Mouse (Mus musculus) heart, embryonic 16.5 days (tissue): Measurements from ENCODE around the gene Lhfpl3. TPM values are rescaled to one million over a fixed set of nuclear protein-coding genes. Genes with fewer than 3 reads are reported as not detected.

Experiments
- ATAC-seq: fragments of 200-750 bp; cut with Nextera tagmentation; replicated peaks from 2 replicates; pipeline ENCODE4 v1.8.0; 2017; ENCODE audit warnings: moderate number of reproducible peaks; ENCODE audit not compliant: insufficient read depth, low FRiP score; ENCODE audit errors: extremely low read depth
- H3K27ac ChIP-seq: fragments of 300-500 bp; sonication (generic); 2 replicates; pipeline ENCODE4 v1.5.1; 2014; ENCODE audit warnings: mild to moderate bottlenecking, low read length, control low read depth, moderate library complexity
- H3K27me3 ChIP-seq: fragments of 300-500 bp; sonication (generic); 2 replicates; pipeline ENCODE4 v1.6.1; 2014; ENCODE audit warnings: low read length, mixed read lengths; ENCODE audit not compliant: control insufficient read depth, insufficient read depth
- H3K36me3 ChIP-seq: fragments of 300-500 bp; sonication (generic); 2 replicates; pipeline ENCODE4 v1.6.1; 2014; ENCODE audit not compliant: control insufficient read depth, insufficient read depth
- H3K4me1 ChIP-seq: fragments of 300-500 bp; sonication (generic); 2 replicates; pipeline ENCODE4 v1.6.1; 2014; ENCODE audit warnings: low read length, mixed read lengths; ENCODE audit not compliant: control insufficient read depth, insufficient read depth
- H3K4me2 ChIP-seq: fragments of 300-500 bp; sonication (generic); 2 replicates; pipeline ENCODE4 v1.6.1; 2014; ENCODE audit warnings: low read depth, mild to moderate bottlenecking, control low read depth, low read length
- H3K4me3 ChIP-seq: fragments of 300-500 bp; sonication (generic); 2 replicates; pipeline ENCODE4 v1.5.1; 2014; ENCODE audit warnings: mild to moderate bottlenecking, control low read depth, low read length
- H3K9ac ChIP-seq: fragments of 300-500 bp; sonication (generic); 2 replicates; pipeline ENCODE4 v1.6.1; 2014; ENCODE audit warnings: low read length, control low read depth
- H3K9me3 ChIP-seq: fragments of 300-500 bp; sonication (generic); replicated peaks from 2 replicates; pipeline ENCODE4 v1.6.1; 2016; ENCODE audit warnings: low read length; ENCODE audit not compliant: control insufficient read depth
- WGBS: fragments of 180-500 bp; shearing (Covaris S2); extraction: QIAGEN DNeasy Blood & Tissue Kit; methylation state at CpG from one replicate; pipeline ENCODE4 v1.1.7; 2014; 5-methylcytosine and 5-hydroxymethylcytosine counted together
- microRNA-seq: library from miRNA; unstranded; fragments of <30 nt; microRNA quantifications from one replicate; pipeline ENCODE4, GENCODE M21; 2017
- polyA plus RNA-seq: library from polyadenylated mRNA; unstranded; fragments of >200 nt; fragmentation: Nextera tagmentation; extraction: Ambion mirVana; gene quantifications from 2 replicates; pipeline ENCODE4 v1.2.1, GENCODE M21; 2015

The Lhfpl3 gene
- polyA plus RNA-seq, 1 experiment from 2014 or later = not detected

DNA sequence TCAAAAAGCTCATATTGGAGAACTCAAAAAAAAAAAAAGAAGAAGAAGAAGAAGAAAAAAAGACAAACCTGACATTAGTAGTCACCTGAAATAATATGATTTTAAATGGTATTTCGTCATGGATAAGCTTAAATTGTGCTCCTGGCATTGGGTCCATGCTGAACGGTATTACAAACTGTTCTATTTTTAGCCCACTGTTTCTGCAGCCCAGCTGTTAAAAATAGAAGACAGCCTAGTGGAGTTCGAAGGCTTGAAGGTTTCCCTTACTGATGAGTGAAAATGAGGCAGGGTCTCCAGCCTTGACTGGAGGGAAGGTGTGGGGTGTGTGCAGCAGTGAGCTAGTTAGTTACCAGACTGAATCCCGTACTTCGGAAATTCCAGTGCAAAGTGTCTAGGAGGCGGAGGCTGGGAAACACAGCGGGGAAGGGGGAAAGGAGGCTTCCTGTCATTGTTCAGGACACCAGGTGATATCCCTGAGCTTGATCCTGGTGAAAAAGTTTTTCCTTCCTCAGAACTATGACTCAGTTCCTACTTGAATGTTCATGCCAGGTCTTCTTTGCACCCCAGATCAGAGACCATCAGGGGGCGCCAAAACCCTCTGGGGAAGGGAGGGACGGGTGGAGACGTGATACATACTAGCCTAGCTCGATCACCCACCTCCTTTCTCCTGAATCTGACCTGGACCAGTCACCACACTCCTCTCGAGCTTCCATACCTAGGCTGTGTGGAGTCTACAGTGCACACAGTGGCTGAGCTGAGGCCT, 505.8 kb downstream of the Lhfpl3 start:
- 8% methylated on average over 12 of the region's 12 CpGs for WGBS
- Histone ChIP-seq H3K4me2 (peak overlapping the region; percentile 61), H3K9ac (peak overlapping the region; percentile 69), H3K36me3 (no peaks in the 10 kb centered on the region), H3K27ac (peak overlapping the region; percentile 92), H3K9me3 (no peaks in the 10 kb centered on the region), H3K27me3 (no peaks in the 10 kb centered on the region), H3K4me3 (peak overlapping the region; percentile 37), H3K4me1 (peaks cover 20% of the 10 kb centered on the region)
- ATAC-seq = peak; percentile 75

DNA sequence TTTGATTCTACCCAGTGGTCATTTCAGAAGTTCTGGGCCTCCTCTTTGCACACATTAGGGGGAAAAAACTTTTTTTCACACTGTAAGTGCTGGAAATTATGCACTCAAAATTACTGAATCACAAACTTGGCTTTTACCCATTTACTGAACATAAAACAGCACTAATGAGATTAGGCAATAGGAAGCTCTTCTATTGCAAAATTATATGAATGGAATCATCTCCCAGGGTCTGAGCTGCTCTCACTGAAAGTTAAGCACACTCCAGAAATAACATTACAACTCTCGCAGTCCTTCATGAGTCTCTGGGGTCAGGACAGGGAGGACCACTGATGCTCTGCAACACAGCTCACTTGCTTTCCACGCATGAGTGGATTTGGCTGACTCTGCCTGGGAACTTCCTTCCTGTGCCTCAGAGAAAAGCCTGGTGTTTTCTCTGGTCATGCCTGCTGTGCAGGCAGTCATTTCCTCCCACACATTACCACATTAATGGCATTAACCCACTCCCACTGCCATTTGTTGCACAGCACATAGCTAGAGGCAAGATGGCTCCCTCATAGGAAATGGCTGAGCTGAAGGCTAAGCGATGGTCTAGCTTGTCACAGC, 510.1 kb downstream of the Lhfpl3 start:
- 67% methylated on average over 3 of the region's 3 CpGs for WGBS
- Histone ChIP-seq H3K4me2 (no peak overlapping the region), H3K4me3 (no peak overlapping the region), H3K4me1 (peaks cover 8% of the 10 kb centered on the region), H3K27ac (no peak overlapping the region), H3K36me3 (no peaks in the 10 kb centered on the region), H3K9ac (no peak overlapping the region), H3K9me3 (no peaks in the 10 kb centered on the region), H3K27me3 (no peaks in the 10 kb centered on the region)
- no peak for ATAC-seq

DNA sequence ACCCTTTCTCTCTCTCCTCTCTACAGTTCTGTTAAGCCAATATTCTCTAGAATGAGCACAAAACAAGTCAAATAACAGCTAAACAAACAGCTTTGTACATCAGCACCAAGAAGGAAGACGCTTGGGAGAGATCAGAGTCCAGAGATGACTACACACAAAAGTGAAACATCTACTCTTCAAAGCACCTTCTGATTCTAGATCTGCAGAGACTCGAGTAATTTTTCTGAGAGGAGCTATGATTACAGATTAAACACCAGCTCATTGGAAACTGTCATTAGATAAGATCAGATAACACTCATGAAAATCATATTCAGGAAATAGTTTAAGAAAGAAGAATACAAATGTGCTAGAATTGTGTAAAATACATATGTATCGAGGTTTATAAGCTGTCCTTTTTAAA, 527.5 kb downstream of the Lhfpl3 start:
- Histone ChIP-seq H3K4me3 (no peak overlapping the region), H3K9me3 (peaks cover 4% of the 10 kb centered on the region), H3K27me3 (no peaks in the 10 kb centered on the region), H3K36me3 (no peaks in the 10 kb centered on the region), H3K9ac (no peak overlapping the region), H3K4me1 (0 out of 2 replicates have a peak, but pooled peaks cover 2% of the 10 kb centered on the region), H3K4me2 (no peak overlapping the region), H3K27ac (no peak overlapping the region)
- 72% methylated on average over 3 of the region's 3 CpGs for WGBS
- no peak for ATAC-seq

DNA sequence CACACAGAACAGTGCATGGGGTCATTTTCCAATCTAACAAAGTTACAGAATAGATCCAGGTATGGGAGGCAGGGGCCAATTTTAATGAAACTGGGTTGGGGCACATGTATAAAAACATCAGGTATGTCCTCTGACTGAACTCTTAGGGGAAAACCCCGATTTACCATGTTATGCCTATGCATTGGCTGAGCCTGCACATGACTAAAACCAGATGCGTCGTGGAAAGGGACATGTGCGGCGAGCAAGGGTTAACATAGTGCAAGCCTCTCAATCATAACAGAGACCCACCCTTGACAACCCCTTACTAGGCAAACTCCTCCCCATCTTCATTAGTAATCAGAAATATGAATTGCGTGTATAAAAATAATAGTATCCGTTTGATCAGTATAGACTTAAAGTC, 533.5 kb downstream of the Lhfpl3 start:
- ATAC-seq = no peak
- H3K4me1 ChIP-seq = 0 out of 2 replicates have a peak, but pooled peaks cover 2% of the 10 kb centered on the region

DNA sequence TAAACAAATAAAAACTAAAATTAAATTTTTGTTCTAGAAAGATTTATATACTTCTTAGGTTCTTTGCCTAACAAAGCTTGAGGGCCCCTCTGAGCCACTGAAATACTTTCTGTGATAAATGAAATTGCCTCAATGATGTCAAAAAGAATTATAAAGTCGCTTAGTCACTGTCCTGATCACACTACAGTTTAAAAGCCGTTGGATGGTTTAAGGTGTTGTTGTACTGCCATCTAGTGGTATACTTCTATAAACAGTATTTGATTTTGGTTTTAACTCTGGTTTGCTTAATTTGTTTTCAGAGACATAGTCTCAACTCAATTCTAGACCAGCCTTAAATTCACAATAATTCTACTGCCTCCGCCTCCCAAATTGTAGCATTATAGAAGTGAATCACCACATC, 539.0 kb downstream of the Lhfpl3 start:
- ATAC-seq = no peak
- no peak overlapping the region for H3K9ac ChIP-seq
- no peaks in the 10 kb centered on the region for H3K36me3 ChIP-seq
- H3K27ac ChIP-seq = no peak overlapping the region
- no peaks in the 10 kb centered on the region for H3K4me1 ChIP-seq
- 16% methylated on average over 3 of the region's 3 CpGs for WGBS
- H3K4me2 ChIP-seq = no peak overlapping the region
- no peaks in the 10 kb centered on the region for H3K9me3 ChIP-seq
- H3K27me3 ChIP-seq = no peaks in the 10 kb centered on the region
- H3K4me3 ChIP-seq = no peak overlapping the region

More for the DNA sequence above, 533.5 kb downstream of the Lhfpl3 start:
- no peak overlapping the region for H3K4me3 ChIP-seq
- H3K9me3 ChIP-seq = peaks cover 4% of the 10 kb centered on the region
- WGBS = 89% methylated on average over 7 of the region's 7 CpGs
- no peaks in the 10 kb centered on the region for H3K36me3 ChIP-seq
- H3K27ac ChIP-seq = no peak overlapping the region
- no peak overlapping the region for H3K4me2 ChIP-seq
- no peak overlapping the region for H3K9ac ChIP-seq
- no peaks in the 10 kb centered on the region for H3K27me3 ChIP-seq

DNA sequence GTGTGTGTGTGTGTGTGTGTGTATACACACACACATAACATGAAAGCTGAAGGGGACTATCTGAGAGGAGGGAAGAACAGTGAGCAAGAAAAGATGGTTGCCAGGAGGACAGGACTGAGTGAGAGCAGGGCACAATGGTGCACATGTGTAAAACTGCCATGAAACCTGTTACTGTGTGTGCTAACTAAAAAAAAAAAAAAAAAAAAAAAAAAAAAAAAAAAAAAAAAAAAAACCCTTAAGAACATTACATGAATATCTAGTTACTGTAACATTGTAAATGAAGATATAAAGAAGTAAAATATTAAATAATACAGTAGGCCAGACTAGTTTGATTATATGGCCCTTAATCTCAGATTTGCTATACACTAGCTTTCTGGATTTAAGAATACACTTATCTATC, 543.3 kb downstream of the Lhfpl3 start:
- ATAC-seq = no peak
- Histone ChIP-seq H3K9me3 (no peaks in the 10 kb centered on the region), H3K4me1 (no peaks in the 10 kb centered on the region), H3K4me3 (no peak overlapping the region), H3K9ac (no peak overlapping the region), H3K27ac (no peak overlapping the region), H3K4me2 (no peak overlapping the region), H3K27me3 (no peaks in the 10 kb centered on the region), H3K36me3 (no peaks in the 10 kb centered on the region)

Small RNA genes within 50 kb of the gene (microRNA-seq; reads per million reads assigned to microRNA genes)
- gene Gm28022 = not detected
- gene Gm44363 = not detected

Other genes with a start within 250 kb of the Lhfpl3 start
- 28.2 and 29.3 TPM in 2 replicates for gene Orc5, start 195.6 kb upstream of the Lhfpl3 start, polyA plus RNA-seq